Mouse (Mus musculus): Measurements from ENCODE around the gene Ptpre. TPM values are rescaled to one million over a fixed set of nuclear protein-coding genes. Genes with fewer than 3 reads are reported as not detected.

The Ptpre gene
- polyA plus RNA-seq, 1 experiment from 2014 or later = 1.7 TPM

GRCm38 (mm10) chr7:135715166-135715565, 177.9 kb downstream of the Ptpre start:
- peak overlapping the region; percentile 84; the same call in 1 of the 2 replicates for H3K27ac ChIP-seq (ENCODE audit: low read depth, low read length)
- no peak for ATAC-seq (replicated peaks; ENCODE audit: insufficient number of reproducible peaks, low FRiP score, low TSS enrichment)
- WGBS (ENCODE audit: insufficient replicate concordance) = 1% methylated on average over 7 of the region's 7 CpGs

GRCm38 (mm10) chr7:135715642-135716444, 178.6 kb downstream of the Ptpre start, which contains the start of gene Mki67:
Gene Mki67, minus strand, starts transcription at chr7:135716361.
- peak; percentile 49 for ATAC-seq (replicated peaks; ENCODE audit: insufficient number of reproducible peaks, low FRiP score, low TSS enrichment)
- Histone ChIP-seq H3K9me3 (replicated peaks; ENCODE audit: control insufficient read depth, low read length) (no peaks in the 10 kb centered on the region), H3K4me2 (peak within 1 kb of the TSS; percentile 76), H3K27ac (ENCODE audit: low read depth, low read length) (peak within 1 kb of the TSS; percentile 84), H3K4me1 (ENCODE audit: control insufficient read depth, insufficient read depth, low read length) (peaks cover 17% of the 10 kb centered on the region), H3K27me3 (ENCODE audit: control insufficient read depth, insufficient read depth, low read length) (no peaks in the 10 kb centered on the region), H3K36me3 (ENCODE audit: control insufficient read depth, insufficient read depth, low read length) (no peaks in the 10 kb centered on the region), H3K4me3 (ENCODE audit: low read depth, low read length) (peak within 1 kb of the TSS; percentile 97), H3K9ac (ENCODE audit: low read depth, low read length) (peak within 1 kb of the TSS; percentile 99)
- under 1% methylated on average over 73 of the region's 82 CpGs for WGBS (ENCODE audit: insufficient replicate concordance)

More at GRCm38 (mm10) chr7:135715166-135715565, 177.9 kb downstream of the Ptpre start:
- Histone ChIP-seq H3K4me1 (ENCODE audit: control insufficient read depth, insufficient read depth, low read length) (peaks cover 17% of the 10 kb centered on the region), H3K36me3 (ENCODE audit: control insufficient read depth, insufficient read depth, low read length) (0 out of 2 replicates have a peak, but pooled peaks cover 2% of the 10 kb centered on the region), H3K4me2 (peak overlapping the region; percentile 76), H3K4me3 (ENCODE audit: low read depth, low read length) (peak overlapping the region; percentile 97), H3K9ac (ENCODE audit: low read depth, low read length) (peak overlapping the region; percentile 99), H3K27me3 (ENCODE audit: control insufficient read depth, insufficient read depth, low read length) (no peaks in the 10 kb centered on the region), H3K9me3 (replicated peaks; ENCODE audit: control insufficient read depth, low read length) (no peaks in the 10 kb centered on the region)

- peak overlapping the region; percentile 97 for H3K4me3 ChIP-seq (ENCODE audit: low read depth, low read length)
- no peaks in the 10 kb centered on the region for H3K36me3 ChIP-seq (ENCODE audit: control insufficient read depth, insufficient read depth, low read length)
- peak; percentile 95 for ATAC-seq (replicated peaks; ENCODE audit: insufficient number of reproducible peaks, low FRiP score, low TSS enrichment)
- peak overlapping the region; percentile 99 for H3K9ac ChIP-seq (ENCODE audit: low read depth, low read length)
- no peaks in the 10 kb centered on the region for H3K9me3 ChIP-seq (replicated peaks; ENCODE audit: control insufficient read depth, low read length)
- peak overlapping the region; percentile 76 for H3K4me2 ChIP-seq
- peaks cover 17% of the 10 kb centered on the region for H3K4me1 ChIP-seq (ENCODE audit: control insufficient read depth, insufficient read depth, low read length)
- H3K27ac ChIP-seq (ENCODE audit: low read depth, low read length) = peak overlapping the region; percentile 84; the same call in 1 of the 2 replicates
- no peaks in the 10 kb centered on the region for H3K27me3 ChIP-seq (ENCODE audit: control insufficient read depth, insufficient read depth, low read length)
- WGBS (ENCODE audit: insufficient replicate concordance) = 0% methylated on average over 20 of the region's 28 CpGs
Measured at GRCm38 (mm10) chr7:135716445-135716877, 179.2 kb downstream of the Ptpre start.

GRCm38 (mm10) chr7:135716968-135717557, 179.8 kb downstream of the Ptpre start:
- Histone ChIP-seq H3K36me3 (ENCODE audit: control insufficient read depth, insufficient read depth, low read length) (no peaks in the 10 kb centered on the region), H3K4me2 (peak overlapping the region; percentile 62), H3K4me1 (ENCODE audit: control insufficient read depth, insufficient read depth, low read length) (peaks cover 17% of the 10 kb centered on the region), H3K27ac (ENCODE audit: low read depth, low read length) (no peak overlapping the region; the same call in 1 of the 2 replicates), H3K27me3 (ENCODE audit: control insufficient read depth, insufficient read depth, low read length) (no peaks in the 10 kb centered on the region), H3K9ac (ENCODE audit: low read depth, low read length) (peak overlapping the region; percentile 52; the same call in 1 of the 2 replicates), H3K9me3 (replicated peaks; ENCODE audit: control insufficient read depth, low read length) (no peaks in the 10 kb centered on the region), H3K4me3 (ENCODE audit: low read depth, low read length) (peak overlapping the region; percentile 97)
- no peak for ATAC-seq (replicated peaks; ENCODE audit: insufficient number of reproducible peaks, low FRiP score, low TSS enrichment)
- 63% methylated on average over 7 of the region's 7 CpGs for WGBS (ENCODE audit: insufficient replicate concordance)

- 36% methylated on average over 7 of the region's 7 CpGs for WGBS (ENCODE audit: insufficient replicate concordance)
- H3K36me3 ChIP-seq (ENCODE audit: control insufficient read depth, insufficient read depth, low read length) = no peaks in the 10 kb centered on the region
- H3K27ac ChIP-seq (ENCODE audit: low read depth, low read length) = peak overlapping the region; percentile 91
- H3K4me1 ChIP-seq (ENCODE audit: control insufficient read depth, insufficient read depth, low read length) = peaks cover 5% of the 10 kb centered on the region
- H3K4me3 ChIP-seq (ENCODE audit: low read depth, low read length) = no peak overlapping the region
- no peaks in the 10 kb centered on the region for H3K9me3 ChIP-seq (replicated peaks; ENCODE audit: control insufficient read depth, low read length)
- H3K27me3 ChIP-seq (ENCODE audit: control insufficient read depth, insufficient read depth, low read length) = no peaks in the 10 kb centered on the region
- ATAC-seq (replicated peaks; ENCODE audit: insufficient number of reproducible peaks, low FRiP score, low TSS enrichment) = peak; percentile 86
- H3K9ac ChIP-seq (ENCODE audit: low read depth, low read length) = peak overlapping the region; percentile 43; the same call in 1 of the 2 replicates
- peak overlapping the region; percentile 39 for H3K4me2 ChIP-seq
Measured at GRCm38 (mm10) chr7:135721436-135721992, 184.2 kb downstream of the Ptpre start.

GRCm38 (mm10) chr7:135722011-135722838, 184.9 kb downstream of the Ptpre start:
- no peak overlapping the region for H3K4me3 ChIP-seq (ENCODE audit: low read depth, low read length)
- peak; percentile 36; the same call in 1 of the 2 replicates for ATAC-seq (replicated peaks; ENCODE audit: insufficient number of reproducible peaks, low FRiP score, low TSS enrichment)
- no peaks in the 10 kb centered on the region; the same call in 1 of the 2 replicates for H3K4me1 ChIP-seq (ENCODE audit: control insufficient read depth, insufficient read depth, low read length)
- peak overlapping the region; percentile 91 for H3K27ac ChIP-seq (ENCODE audit: low read depth, low read length)
- no peaks in the 10 kb centered on the region for H3K27me3 ChIP-seq (ENCODE audit: control insufficient read depth, insufficient read depth, low read length)
- H3K9me3 ChIP-seq (replicated peaks; ENCODE audit: control insufficient read depth, low read length) = no peaks in the 10 kb centered on the region
- peak overlapping the region; percentile 34; the same call in 1 of the 2 replicates for H3K9ac ChIP-seq (ENCODE audit: low read depth, low read length)
- H3K4me2 ChIP-seq = peak overlapping the region; percentile 22
- 71% methylated on average over 6 of the region's 6 CpGs for WGBS (ENCODE audit: insufficient replicate concordance)
- H3K36me3 ChIP-seq (ENCODE audit: control insufficient read depth, insufficient read depth, low read length) = no peaks in the 10 kb centered on the region

- H3K4me3 ChIP-seq (ENCODE audit: low read depth, low read length) = no peak overlapping the region
- H3K9ac ChIP-seq (ENCODE audit: low read depth, low read length) = no peak overlapping the region
- no peaks in the 10 kb centered on the region for H3K9me3 ChIP-seq (replicated peaks; ENCODE audit: control insufficient read depth, low read length)
- H3K4me1 ChIP-seq (ENCODE audit: control insufficient read depth, insufficient read depth, low read length) = no peaks in the 10 kb centered on the region
- WGBS (ENCODE audit: insufficient replicate concordance) = 62% methylated on average over 6 of the region's 6 CpGs
- peak overlapping the region; percentile 27; the same call in 1 of the 2 replicates for H3K4me2 ChIP-seq
- H3K27ac ChIP-seq (ENCODE audit: low read depth, low read length) = no peak overlapping the region
- H3K36me3 ChIP-seq (ENCODE audit: control insufficient read depth, insufficient read depth, low read length) = no peaks in the 10 kb centered on the region
- no peaks in the 10 kb centered on the region for H3K27me3 ChIP-seq (ENCODE audit: control insufficient read depth, insufficient read depth, low read length)
- no peak for ATAC-seq (replicated peaks; ENCODE audit: insufficient number of reproducible peaks, low FRiP score, low TSS enrichment)
Measured at GRCm38 (mm10) chr7:135723672-135724341, 186.5 kb downstream of the Ptpre start.
